Mouse (Mus musculus) forelimb bud, embryonic 11.5 days (tissue): ENCODE measurements around the gene Gde1.

Experiments used
- DNase-seq: peaks from one replicate; pipeline ENCODE4 v3.0.0-alpha.2; 2012; ENCODE audit warnings: low read depth, low spot score

The Gde1 gene

GRCm38 (mm10) chr7:118705101-118705961 lies at the start of gene Gde1:
TSS of gene Gde1 (minus strand) at chr7:118705778.
- DNase-seq = peak; percentile 79

GRCm38 (mm10) chr7:118751625-118752024 lies 46.0 kb upstream of the Gde1 start:
- DNase-seq = no peak

GRCm38 (mm10) chr7:118749706-118750105 lies 44.1 kb upstream of the Gde1 start:
- no peak for DNase-seq

- no peak for DNase-seq
Measured at GRCm38 (mm10) chr7:118747891-118748672, 42.5 kb upstream of the Gde1 start.

- DNase-seq = no peak
Measured at GRCm38 (mm10) chr7:118744766-118745165, 39.2 kb upstream of the Gde1 start.

- no peak for DNase-seq
Measured at GRCm38 (mm10) chr7:118742278-118742677, 36.7 kb upstream of the Gde1 start.

GRCm38 (mm10) chr7:118740532-118741338 lies 35.2 kb upstream of the Gde1 start:
- DNase-seq = peak; percentile 96

- DNase-seq = peak; percentile 79
Measured at GRCm38 (mm10) chr7:118739975-118740531, 34.5 kb upstream of the Gde1 start, which contains the start of gene Vps35l. TSS of gene Vps35l (plus strand) at chr7:118740226.

GRCm38 (mm10) chr7:118738730-118739129 lies 33.2 kb upstream of the Gde1 start:
- DNase-seq = no peak

GRCm38 (mm10) chr7:118733225-118733624 lies 27.6 kb upstream of the Gde1 start:
- no peak for DNase-seq

GRCm38 (mm10) chr7:118731781-118732180 lies 26.2 kb upstream of the Gde1 start:
- no peak for DNase-seq

- DNase-seq = no peak
Measured at GRCm38 (mm10) chr7:118728846-118729587, 23.4 kb upstream of the Gde1 start.

- no peak for DNase-seq
Measured at GRCm38 (mm10) chr7:118725459-118725858, 19.9 kb upstream of the Gde1 start.

GRCm38 (mm10) chr7:118723927-118724326 lies 18.3 kb upstream of the Gde1 start:
- DNase-seq = no peak

- no peak for DNase-seq
Measured at GRCm38 (mm10) chr7:118718066-118718465, 12.5 kb upstream of the Gde1 start.

- DNase-seq = no peak
Measured at GRCm38 (mm10) chr7:118714873-118715272, 9.3 kb upstream of the Gde1 start.

- DNase-seq = peak; percentile 96
Measured at GRCm38 (mm10) chr7:118712228-118713173, 6.9 kb upstream of the Gde1 start, which contains the start of gene Ccp110. TSS of gene Ccp110 (plus strand) at chr7:118712552.

- DNase-seq = no peak
Measured at GRCm38 (mm10) chr7:118710776-118711175, 5.2 kb upstream of the Gde1 start.

GRCm38 (mm10) chr7:118708002-118708401 lies 2.4 kb upstream of the Gde1 start:
- no peak for DNase-seq
